Mouse (Mus musculus): Measurements from ENCODE around the gene Stt3b. TPM values are rescaled to one million over a fixed set of nuclear protein-coding genes. Genes with fewer than 3 reads are reported as not detected.
A peak's percentile ranks its signal among the peaks of the same experiment; 100 is the strongest.

The Stt3b gene
- polyA plus RNA-seq, 1 experiment from 2014 or later = 74.6 TPM

GRCm38 (mm10) chr9:115233721-115234120, 76.5 kb downstream of the Stt3b start:
- H3K9ac ChIP-seq (replicated peaks; ENCODE audit: low read depth, low read length) = no peak overlapping the region
- no peak overlapping the region for H3K4me3 ChIP-seq (replicated peaks; ENCODE audit: low read length)
- no peak overlapping the region for H3K4me2 ChIP-seq (ENCODE audit: low read length)
- ATAC-seq = no peak
- no peaks in the 10 kb centered on the region for H3K4me1 ChIP-seq (replicated peaks; ENCODE audit: control insufficient read depth, insufficient read depth, low read length)
- H3K9me3 ChIP-seq (ENCODE audit: control insufficient read depth, low read length) = no peaks in the 10 kb centered on the region
- 77% methylated on average over 5 of the region's 5 CpGs for WGBS
- H3K36me3 ChIP-seq (ENCODE audit: control insufficient read depth, insufficient read depth) = no peaks in the 10 kb centered on the region
- no peaks in the 10 kb centered on the region for H3K27me3 ChIP-seq (replicated peaks; ENCODE audit: control insufficient read depth, insufficient read depth, low read length)
- H3K27ac ChIP-seq (ENCODE audit: low read length) = no peak overlapping the region

- Histone ChIP-seq H3K9ac (replicated peaks; ENCODE audit: low read depth, low read length) (no peak overlapping the region), H3K27me3 (replicated peaks; ENCODE audit: control insufficient read depth, insufficient read depth, low read length) (no peaks in the 10 kb centered on the region)
- WGBS = 63% methylated on average over 3 of the region's 3 CpGs
Measured at GRCm38 (mm10) chr9:115231476-115231875, 78.7 kb downstream of the Stt3b start.

GRCm38 (mm10) chr9:115230141-115230540, 80.1 kb downstream of the Stt3b start:
- Histone ChIP-seq H3K27ac (ENCODE audit: low read length) (no peak overlapping the region), H3K4me3 (replicated peaks; ENCODE audit: low read length) (no peak overlapping the region), H3K9me3 (ENCODE audit: control insufficient read depth, low read length) (no peaks in the 10 kb centered on the region), H3K4me2 (ENCODE audit: low read length) (no peak overlapping the region), H3K27me3 (replicated peaks; ENCODE audit: control insufficient read depth, insufficient read depth, low read length) (no peaks in the 10 kb centered on the region), H3K36me3 (ENCODE audit: control insufficient read depth, insufficient read depth) (no peaks in the 10 kb centered on the region), H3K9ac (replicated peaks; ENCODE audit: low read depth, low read length) (no peak overlapping the region), H3K4me1 (replicated peaks; ENCODE audit: control insufficient read depth, insufficient read depth, low read length) (no peaks in the 10 kb centered on the region)
- ATAC-seq = no peak
- 17% methylated on average over 3 of the region's 3 CpGs for WGBS

More at GRCm38 (mm10) chr9:115231476-115231875, 78.7 kb downstream of the Stt3b start:
- Histone ChIP-seq H3K36me3 (ENCODE audit: control insufficient read depth, insufficient read depth) (no peaks in the 10 kb centered on the region), H3K9me3 (ENCODE audit: control insufficient read depth, low read length) (no peaks in the 10 kb centered on the region), H3K27ac (ENCODE audit: low read length) (no peak overlapping the region), H3K4me3 (replicated peaks; ENCODE audit: low read length) (no peak overlapping the region), H3K4me1 (replicated peaks; ENCODE audit: control insufficient read depth, insufficient read depth, low read length) (no peaks in the 10 kb centered on the region), H3K4me2 (ENCODE audit: low read length) (no peak overlapping the region)
- no peak for ATAC-seq

- Histone ChIP-seq H3K27me3 (replicated peaks; ENCODE audit: control insufficient read depth, insufficient read depth, low read length) (no peaks in the 10 kb centered on the region), H3K4me2 (ENCODE audit: low read length) (no peak overlapping the region), H3K27ac (ENCODE audit: low read length) (no peak overlapping the region), H3K4me3 (replicated peaks; ENCODE audit: low read length) (no peak overlapping the region), H3K36me3 (ENCODE audit: control insufficient read depth, insufficient read depth) (no peaks in the 10 kb centered on the region), H3K9ac (replicated peaks; ENCODE audit: low read depth, low read length) (no peak overlapping the region), H3K4me1 (replicated peaks; ENCODE audit: control insufficient read depth, insufficient read depth, low read length) (no peaks in the 10 kb centered on the region), H3K9me3 (ENCODE audit: control insufficient read depth, low read length) (no peaks in the 10 kb centered on the region)
- ATAC-seq = no peak
- 74% methylated on average over 10 of the region's 10 CpGs for WGBS
Measured at GRCm38 (mm10) chr9:115229676-115230075, 80.5 kb downstream of the Stt3b start.

GRCm38 (mm10) chr9:115229145-115229544, 81.1 kb downstream of the Stt3b start:
- H3K9me3 ChIP-seq (ENCODE audit: control insufficient read depth, low read length) = no peaks in the 10 kb centered on the region
- H3K4me2 ChIP-seq (ENCODE audit: low read length) = no peak overlapping the region
- H3K4me3 ChIP-seq (replicated peaks; ENCODE audit: low read length) = no peak overlapping the region
- H3K4me1 ChIP-seq (replicated peaks; ENCODE audit: control insufficient read depth, insufficient read depth, low read length) = no peaks in the 10 kb centered on the region
- H3K27me3 ChIP-seq (replicated peaks; ENCODE audit: control insufficient read depth, insufficient read depth, low read length) = no peaks in the 10 kb centered on the region
- no peak for ATAC-seq
- H3K9ac ChIP-seq (replicated peaks; ENCODE audit: low read depth, low read length) = no peak overlapping the region
- H3K36me3 ChIP-seq (ENCODE audit: control insufficient read depth, insufficient read depth) = no peaks in the 10 kb centered on the region
- H3K27ac ChIP-seq (ENCODE audit: low read length) = no peak overlapping the region
- WGBS = 68% methylated on average over 4 of the region's 4 CpGs

- Histone ChIP-seq H3K4me3 (replicated peaks; ENCODE audit: low read length) (no peak overlapping the region), H3K27ac (ENCODE audit: low read length) (no peak overlapping the region), H3K9ac (replicated peaks; ENCODE audit: low read depth, low read length) (no peak overlapping the region), H3K36me3 (ENCODE audit: control insufficient read depth, insufficient read depth) (no peaks in the 10 kb centered on the region), H3K4me1 (replicated peaks; ENCODE audit: control insufficient read depth, insufficient read depth, low read length) (no peaks in the 10 kb centered on the region), H3K4me2 (ENCODE audit: low read length) (no peak overlapping the region), H3K9me3 (ENCODE audit: control insufficient read depth, low read length) (no peaks in the 10 kb centered on the region), H3K27me3 (replicated peaks; ENCODE audit: control insufficient read depth, insufficient read depth, low read length) (no peaks in the 10 kb centered on the region)
- ATAC-seq = peak; percentile 72
- WGBS = 23% methylated on average over 7 of the region's 7 CpGs
Measured at GRCm38 (mm10) chr9:115224744-115225354, 85.4 kb downstream of the Stt3b start.

GRCm38 (mm10) chr9:115221265-115221664, 89.0 kb downstream of the Stt3b start:
- WGBS = 89% methylated on average over 7 of the region's 7 CpGs
- ATAC-seq = no peak
- no peaks in the 10 kb centered on the region for H3K9me3 ChIP-seq (ENCODE audit: control insufficient read depth, low read length)
- H3K4me3 ChIP-seq (replicated peaks; ENCODE audit: low read length) = no peak overlapping the region
- H3K9ac ChIP-seq (replicated peaks; ENCODE audit: low read depth, low read length) = no peak overlapping the region
- H3K27me3 ChIP-seq (replicated peaks; ENCODE audit: control insufficient read depth, insufficient read depth, low read length) = no peaks in the 10 kb centered on the region
- no peak overlapping the region for H3K4me2 ChIP-seq (ENCODE audit: low read length)
- H3K36me3 ChIP-seq (ENCODE audit: control insufficient read depth, insufficient read depth) = no peaks in the 10 kb centered on the region
- H3K4me1 ChIP-seq (replicated peaks; ENCODE audit: control insufficient read depth, insufficient read depth, low read length) = no peaks in the 10 kb centered on the region
- H3K27ac ChIP-seq (ENCODE audit: low read length) = no peak overlapping the region

- Histone ChIP-seq H3K9ac (replicated peaks; ENCODE audit: low read depth, low read length) (no peak overlapping the region), H3K36me3 (ENCODE audit: control insufficient read depth, insufficient read depth) (no peaks in the 10 kb centered on the region), H3K27ac (ENCODE audit: low read length) (no peak overlapping the region), H3K4me3 (replicated peaks; ENCODE audit: low read length) (no peak overlapping the region), H3K4me1 (replicated peaks; ENCODE audit: control insufficient read depth, insufficient read depth, low read length) (no peaks in the 10 kb centered on the region), H3K4me2 (ENCODE audit: low read length) (no peak overlapping the region), H3K27me3 (replicated peaks; ENCODE audit: control insufficient read depth, insufficient read depth, low read length) (no peaks in the 10 kb centered on the region), H3K9me3 (ENCODE audit: control insufficient read depth, low read length) (no peaks in the 10 kb centered on the region)
- no peak for ATAC-seq
- WGBS = 79% methylated on average over 7 of the region's 7 CpGs
Measured at GRCm38 (mm10) chr9:115220466-115220865, 89.8 kb downstream of the Stt3b start.

GRCm38 (mm10) chr9:115217984-115218383, 92.2 kb downstream of the Stt3b start:
- Histone ChIP-seq H3K4me2 (ENCODE audit: low read length) (no peak overlapping the region), H3K27me3 (replicated peaks; ENCODE audit: control insufficient read depth, insufficient read depth, low read length) (no peaks in the 10 kb centered on the region), H3K9me3 (ENCODE audit: control insufficient read depth, low read length) (no peaks in the 10 kb centered on the region), H3K27ac (ENCODE audit: low read length) (no peak overlapping the region), H3K9ac (replicated peaks; ENCODE audit: low read depth, low read length) (no peak overlapping the region), H3K36me3 (ENCODE audit: control insufficient read depth, insufficient read depth) (no peaks in the 10 kb centered on the region), H3K4me3 (replicated peaks; ENCODE audit: low read length) (no peak overlapping the region), H3K4me1 (replicated peaks; ENCODE audit: control insufficient read depth, insufficient read depth, low read length) (no peaks in the 10 kb centered on the region)
- ATAC-seq = no peak
- 33% methylated on average over 9 of the region's 9 CpGs for WGBS

Measured in forebrain, embryonic 16.5 days (tissue).